Mouse (Mus musculus) embryonic fibroblast, embryonic 13.5 days (primary cell): ENCODE data around the gene Gse1.

Source experiments
- CTCF ChIP-seq: IDR thresholded peaks from 2 replicates; pipeline ENCODE4 v1.5.1; 2011; ENCODE audit warnings: mild to moderate bottlenecking, control low read depth, low read length, moderate library complexity, borderline replicate concordance; ENCODE audit not compliant: insufficient read depth
- POLR2A ChIP-seq: IDR thresholded peaks from 2 replicates; pipeline ENCODE4 v1.6.1; 2011; ENCODE audit warnings: low read depth, mild to moderate bottlenecking, control low read depth, low read length, moderate library complexity

DNA sequence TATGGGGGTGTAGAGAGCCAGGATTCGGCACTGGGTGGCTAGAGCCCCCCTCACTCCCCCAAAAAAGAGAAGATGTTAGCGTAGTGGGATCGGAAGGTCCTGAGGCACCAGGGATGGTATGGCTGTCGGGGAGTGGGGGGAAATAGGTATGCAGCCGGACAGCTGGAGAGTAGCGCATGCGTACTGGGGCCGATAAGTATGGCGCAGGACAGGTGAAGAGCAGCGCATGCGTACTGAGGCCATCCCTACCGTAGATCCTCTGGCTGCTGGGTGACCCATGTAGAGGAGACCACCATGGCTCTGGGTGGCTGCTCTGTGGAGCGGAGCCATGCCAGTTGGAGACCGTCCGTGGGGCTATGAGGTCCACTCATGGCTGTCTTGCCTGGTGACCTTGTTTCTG is 268.2 kb downstream of the Gse1 start:
- TF ChIP-seq POLR2A (no peak), CTCF (no peak)
